Mouse (Mus musculus) olfactory bulb, adult 2 months (tissue): ENCODE data around the gene Szrd1.

Experiments
- CTCF ChIP-seq: fragments of 200-500 bp; IDR thresholded peaks from 2 replicates; pipeline ENCODE4 v1.5.1; 2012; ENCODE audit warnings: low read depth, mild to moderate bottlenecking, low read length, moderate library complexity; ENCODE audit not compliant: insufficient read depth
- POLR2A ChIP-seq: fragments of 200-500 bp; IDR thresholded peaks from 2 replicates; pipeline ENCODE4 v1.6.1; 2012; ENCODE audit warnings: mild to moderate bottlenecking, low read depth, low read length, moderate library complexity; ENCODE audit not compliant: insufficient read depth

GRCm38 (mm10) chr4:141106526-141107183 is 32.9 kb downstream of the Szrd1 start:
- TF ChIP-seq POLR2A, result no peak
- TF ChIP-seq CTCF, result no peak
